Mouse (Mus musculus): ENCODE data around the gene B3gnt4.

GRCm38 (mm10) chr5:123489112-123489785 is 21.0 kb upstream of the B3gnt4 start, which contains the start of the genes Lrrc43 and Il31:
- no peak for TF ChIP-seq POLR2A (IDR thresholded peaks at IDR 0.05; ENCODE audit: extremely low read depth, insufficient read depth, low read length)
- no peak for TF ChIP-seq CTCF (IDR thresholded peaks at IDR 0.05; ENCODE audit: low read depth, low read length)

Measured in liver, adult 2 months (tissue).